Mouse (Mus musculus): Measurements from ENCODE around the gene Dnajc3.
A peak's percentile ranks its signal among the peaks of the same experiment; 100 is the strongest.

Gene Dnajc3

GRCm38 (mm10) chr14:118986653-118987522 lies 49.1 kb downstream of the Dnajc3 start:
- peak; percentile 67 to 86 for DNase-seq

DNA sequence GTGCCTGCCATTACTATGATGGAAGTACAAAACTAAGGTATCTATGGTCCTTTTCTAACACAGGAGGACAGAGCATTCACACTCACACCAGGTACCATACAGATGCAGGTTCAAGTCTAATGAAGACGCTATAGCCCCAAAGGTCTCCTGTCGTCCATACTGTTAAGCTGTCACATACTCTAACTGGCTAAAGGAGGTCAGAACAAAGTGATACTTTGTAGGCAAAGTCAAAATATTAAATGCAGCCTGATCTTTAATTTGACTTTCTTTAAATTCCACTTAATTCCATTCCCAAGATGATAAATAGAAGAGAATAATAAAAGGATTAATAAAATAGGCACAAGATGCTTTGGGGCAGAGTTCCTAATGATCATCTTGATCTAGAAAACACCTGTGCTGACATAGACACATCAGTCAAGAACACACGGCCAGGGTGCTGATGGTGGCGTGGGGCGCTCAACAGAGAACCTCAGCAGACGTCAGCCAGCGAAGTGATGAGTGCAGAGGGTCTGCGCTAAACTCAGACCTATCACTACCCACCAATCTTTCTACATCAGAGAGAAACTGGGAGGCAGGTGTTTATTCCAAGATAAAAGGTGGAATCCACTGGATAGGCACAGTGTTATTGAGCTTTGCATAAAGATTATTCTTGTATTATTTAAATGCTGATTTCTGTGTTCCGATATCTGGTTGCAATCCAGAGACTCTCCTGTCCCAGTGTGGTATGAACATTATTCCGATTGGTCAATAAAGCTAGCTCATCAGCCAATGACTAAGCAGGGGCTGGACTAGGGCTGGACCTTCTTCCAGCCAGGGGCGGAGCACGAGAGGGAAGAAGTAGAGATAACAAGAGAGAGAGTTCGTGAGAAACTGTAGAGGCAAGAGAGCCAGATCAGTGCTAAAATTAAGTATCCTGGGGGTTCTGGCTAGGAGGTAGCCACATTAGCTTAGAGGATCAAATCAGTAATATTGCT lies 50.0 kb downstream of the Dnajc3 start:
- no peak for DNase-seq

DNA sequence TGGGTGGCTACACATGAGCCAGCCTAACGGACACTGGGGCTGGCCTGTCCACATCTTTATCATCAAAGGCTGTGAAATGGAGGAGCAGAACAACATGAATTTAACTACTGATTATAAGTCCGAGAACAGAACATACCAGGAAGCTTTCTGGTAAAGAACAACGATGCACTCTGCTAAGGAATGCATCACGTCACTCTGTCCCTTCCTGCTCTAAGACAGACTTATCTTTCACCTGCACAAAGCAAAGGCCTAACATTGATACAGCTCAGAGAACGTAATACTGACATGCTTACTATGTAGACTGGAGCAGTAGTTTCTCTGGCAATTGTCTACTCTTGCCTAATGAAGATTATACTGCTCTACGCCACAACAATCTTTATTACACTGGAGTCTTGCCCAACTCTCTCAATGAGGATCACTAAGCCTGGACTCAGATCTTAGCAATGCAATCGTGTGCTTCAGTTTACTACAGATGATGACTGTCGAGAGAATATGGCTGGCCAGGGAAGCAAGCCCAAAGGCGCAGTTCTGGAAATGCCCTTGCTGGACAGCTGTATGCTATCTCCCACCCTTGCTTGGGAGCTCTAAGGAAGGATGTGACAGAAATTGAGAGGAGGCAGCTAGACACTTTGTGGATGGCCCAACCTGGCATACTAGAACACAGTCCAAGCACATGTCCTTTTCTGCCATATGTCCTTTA lies 57.6 kb downstream of the Dnajc3 start:
- DNase-seq, result no peak

DNA sequence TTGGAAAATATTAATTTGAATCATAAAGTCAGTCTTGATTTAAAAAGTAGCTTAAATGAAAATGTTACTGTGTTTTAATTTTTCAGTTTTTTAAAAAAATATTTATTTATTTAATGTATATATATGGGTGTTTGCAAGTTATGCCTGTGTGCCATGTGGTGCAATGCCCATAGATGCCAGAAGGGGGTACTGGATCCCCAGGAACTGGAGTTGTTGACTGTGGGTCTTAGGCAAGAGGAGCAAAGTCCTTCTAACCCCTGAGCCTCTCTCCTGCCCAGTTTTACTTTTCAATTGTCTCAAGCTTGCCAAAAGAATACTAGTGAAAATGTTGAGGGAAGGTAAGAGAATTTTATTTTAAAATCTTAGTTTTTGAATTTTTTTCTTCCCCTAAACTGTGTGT lies 65.5 kb downstream of the Dnajc3 start:
- DNase-seq, result peak; percentile 53 to 61

DNA sequence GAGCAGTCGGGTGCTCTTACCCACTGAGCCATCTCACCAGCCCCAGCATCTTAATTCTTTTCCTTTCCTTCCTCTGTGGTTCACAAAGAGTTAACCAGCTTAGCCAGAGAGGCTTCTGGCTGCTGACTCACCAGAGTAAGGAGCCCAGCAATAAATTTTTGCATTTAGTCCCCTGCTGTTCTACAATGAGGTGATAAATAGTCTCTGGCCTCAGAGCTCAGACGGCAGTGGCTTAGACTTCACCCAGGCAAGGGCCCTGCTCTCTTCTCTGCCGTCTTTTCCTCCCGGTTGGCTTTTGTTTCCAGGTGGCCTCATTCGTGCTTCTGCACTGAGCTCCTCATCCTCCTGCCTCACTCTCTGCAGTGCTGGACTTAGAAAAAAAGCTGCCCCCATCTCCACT lies 68.1 kb downstream of the Dnajc3 start:
- DNase-seq, result no peak

GRCm38 (mm10) chr14:119006441-119007102 lies 68.8 kb downstream of the Dnajc3 start:
- DNase-seq, result peak in 1 of 2 experiments; percentile 37

GRCm38 (mm10) chr14:119007103-119007951 lies 69.6 kb downstream of the Dnajc3 start:
- peak; percentile 100 for DNase-seq

DNA sequence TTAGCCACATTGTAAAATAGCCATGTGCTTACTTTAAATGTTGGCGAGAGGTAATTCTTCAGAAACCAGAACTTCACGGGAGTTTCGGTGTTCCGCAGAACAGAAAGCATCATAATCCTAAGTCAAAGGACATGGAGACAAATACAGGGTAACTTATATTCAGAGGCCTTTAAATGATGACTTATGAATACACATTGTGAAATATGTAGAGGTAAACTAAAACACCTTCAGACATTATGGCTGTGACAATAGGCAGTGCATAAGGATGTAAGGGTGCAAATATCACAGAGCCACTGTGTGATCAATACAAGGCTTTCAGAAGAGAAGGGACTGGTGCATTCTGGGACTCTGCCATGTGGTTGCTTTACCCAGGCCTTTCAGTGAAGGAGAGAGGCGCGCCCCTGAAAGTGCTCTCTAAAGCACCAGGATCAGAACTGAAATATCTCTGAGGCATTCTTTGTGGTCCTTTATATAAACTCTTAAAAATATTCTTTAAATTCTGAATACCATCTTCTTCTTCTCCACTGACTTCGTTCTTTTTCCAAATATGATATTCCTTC lies 70.3 kb downstream of the Dnajc3 start:
- no peak for DNase-seq

GRCm38 (mm10) chr14:119009531-119009930 lies 71.8 kb downstream of the Dnajc3 start:
- DNase-seq, result no peak

GRCm38 (mm10) chr14:119012607-119013431 lies 75.0 kb downstream of the Dnajc3 start:
- DNase-seq, result peak; percentile 50 to 57

DNA sequence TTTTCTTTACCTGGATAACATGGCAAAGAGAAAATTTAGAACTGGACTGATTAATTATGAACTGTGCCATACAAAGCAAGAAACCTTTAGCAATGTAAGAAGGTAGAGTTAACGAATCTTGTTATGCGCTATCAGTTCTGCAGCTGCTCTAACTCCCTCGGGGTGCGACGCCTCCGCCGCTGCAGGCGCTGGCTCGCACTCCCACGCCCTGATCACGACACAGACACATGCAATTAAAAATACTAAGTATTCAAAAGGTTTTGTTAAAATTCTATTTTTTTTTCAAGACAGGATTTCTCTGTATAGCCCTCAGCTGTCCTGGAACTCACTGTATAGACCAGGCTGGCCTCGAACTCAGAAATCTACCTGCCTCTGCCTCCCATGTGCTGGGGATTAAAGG lies 75.8 kb downstream of the Dnajc3 start:
- no peak for DNase-seq

DNA sequence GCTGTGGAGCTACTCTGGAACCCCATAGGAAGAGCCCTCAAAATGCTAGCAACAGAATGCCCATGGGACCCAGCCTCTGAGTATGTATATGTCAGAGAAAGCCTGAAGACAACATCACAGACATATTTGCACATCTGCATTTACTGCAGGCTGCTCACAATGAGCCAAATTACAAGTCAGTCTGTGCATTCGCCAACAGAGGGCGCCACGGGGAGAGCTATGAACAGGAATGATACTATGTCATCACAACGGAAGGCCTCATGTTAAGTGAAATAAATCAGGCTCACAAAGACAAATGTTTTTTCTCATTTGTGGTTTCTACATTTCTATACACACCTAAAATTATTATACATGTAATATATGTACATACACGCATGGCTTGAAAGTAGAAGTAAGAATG lies 88.1 kb downstream of the Dnajc3 start:
- DNase-seq, result peak in 1 of 2 experiments; percentile 18

DNA sequence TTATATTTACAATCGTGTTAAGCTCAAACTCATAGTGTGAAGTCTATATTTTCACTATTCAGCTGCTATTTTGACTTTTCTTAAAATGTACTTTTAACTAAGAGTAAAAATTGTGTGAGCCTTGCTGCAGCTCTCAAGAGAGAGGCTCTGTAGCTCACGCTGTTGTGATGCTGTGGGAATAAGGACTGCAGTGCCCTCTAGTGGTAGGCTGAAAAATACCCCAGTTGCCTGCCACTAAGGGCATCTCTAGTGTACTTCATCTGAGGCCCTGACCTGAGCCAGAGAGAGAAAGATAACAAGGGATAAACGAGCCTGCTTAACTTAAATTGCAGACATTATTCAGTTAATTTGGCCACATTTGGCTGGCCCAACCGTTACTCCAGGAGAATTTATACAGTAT lies 89.4 kb downstream of the Dnajc3 start:
- DNase-seq, result peak; percentile 66 to 69

DNA sequence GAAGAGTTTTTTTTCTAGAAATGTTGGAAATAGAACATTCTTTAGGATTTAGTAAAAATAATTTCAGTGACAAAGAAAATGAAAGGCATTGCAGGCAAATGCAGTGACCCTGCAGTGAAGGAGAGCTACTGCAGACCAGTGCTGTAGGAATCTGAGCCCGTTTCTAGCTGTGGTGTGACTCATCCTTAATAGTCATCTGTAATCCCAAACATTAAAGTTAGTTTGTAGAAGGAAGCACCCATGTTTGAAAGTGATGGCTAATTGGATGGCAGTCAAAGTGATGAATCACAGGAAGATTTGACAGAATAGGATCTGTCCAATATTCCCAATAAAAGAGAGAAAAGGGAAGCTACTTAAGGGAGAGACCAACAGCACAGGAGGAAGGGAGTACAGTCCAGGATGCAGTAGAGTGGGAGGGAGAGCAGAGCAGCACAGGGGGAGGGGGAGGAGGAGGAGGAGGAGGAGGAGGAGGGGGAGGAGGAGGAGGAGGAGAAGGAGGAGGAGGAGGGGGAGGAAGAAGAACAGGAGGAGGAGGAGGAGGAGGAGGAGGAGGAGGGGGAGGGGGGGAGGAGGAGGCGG lies 90.0 kb downstream of the Dnajc3 start:
- no peak for DNase-seq

Measured in kidney, postnatal 25 days (tissue).